Mouse (Mus musculus) limb, embryonic 11.5 days (tissue): ENCODE data around the gene Osbpl10. TPM values are rescaled to one million over a fixed set of nuclear protein-coding genes. Genes with fewer than 3 reads are reported as not detected.
A peak's percentile ranks its signal among the peaks of the same experiment; 100 is the strongest.
"Not testable (repeated sequence)": the region's sequence is repeated elsewhere in the genome, so short reads cannot be mapped to it uniquely, and the experiment has no call there.

Experiments
- ATAC-seq: fragments of 200-750 bp; cut with Nextera tagmentation; 2 replicates; pipeline ENCODE4 v1.8.0; 2017; ENCODE audit warnings: low read depth; ENCODE audit not compliant: insufficient number of reproducible peaks, low FRiP score, low TSS enrichment
- DNase-seq: peaks from one replicate; pipeline ENCODE4 v3.0.0-alpha.2; 2015; ENCODE audit warnings: low spot score
- H3K27ac ChIP-seq: fragments of 300-500 bp; sonication (generic); replicated peaks from 2 replicates; pipeline ENCODE4 v1.5.1; 2014; ENCODE audit warnings: low read depth, mild to moderate bottlenecking, low read length
- H3K27me3 ChIP-seq: fragments of 300-500 bp; sonication (generic); 2 replicates; pipeline ENCODE4 v1.6.1; 2014; ENCODE audit warnings: mild to moderate bottlenecking, low read length, mixed read lengths; ENCODE audit not compliant: control insufficient read depth, insufficient read depth
- H3K36me3 ChIP-seq: fragments of 300-500 bp; sonication (generic); 2 replicates; pipeline ENCODE4 v1.6.1; 2014; ENCODE audit warnings: mild to moderate bottlenecking, low read length, moderate library complexity, mixed read lengths; ENCODE audit not compliant: control insufficient read depth, insufficient read depth
- H3K4me1 ChIP-seq: fragments of 300-500 bp; sonication (generic); 2 replicates; pipeline ENCODE4 v1.6.1; 2014; ENCODE audit warnings: low read length, mixed read lengths; ENCODE audit not compliant: control insufficient read depth, insufficient read depth
- H3K4me2 ChIP-seq: fragments of 300-500 bp; sonication (generic); 2 replicates; pipeline ENCODE4 v1.6.1; 2014; ENCODE audit warnings: low read depth, mild to moderate bottlenecking, moderate library complexity; ENCODE audit not compliant: severe bottlenecking
- H3K4me3 ChIP-seq: fragments of 300-500 bp; sonication (generic); 2 replicates; pipeline ENCODE4 v1.5.1; 2014; ENCODE audit warnings: low read depth, low read length
- H3K9ac ChIP-seq: fragments of 300-500 bp; sonication (generic); 2 replicates; pipeline ENCODE4 v1.6.1; 2014; ENCODE audit warnings: mild to moderate bottlenecking, low read length
- H3K9me3 ChIP-seq: fragments of 300-500 bp; sonication (generic); 2 replicates; pipeline ENCODE4 v1.6.1; 2016; ENCODE audit warnings: low read length; ENCODE audit not compliant: control insufficient read depth
- WGBS: fragments of 180-500 bp; shearing (Covaris S2); extraction: QIAGEN DNeasy Blood & Tissue Kit; methylation state at CpG from one replicate; pipeline ENCODE4 v1.1.7; 2014; 5-methylcytosine and 5-hydroxymethylcytosine counted together
- polyA plus RNA-seq: library from polyadenylated mRNA; unstranded; fragments of >200 nt; fragmentation: Nextera tagmentation; extraction: Ambion mirVana; gene quantifications from 2 replicates; pipeline ENCODE4 v1.2.1, GENCODE M21; 2014

The Osbpl10 gene
- polyA plus RNA-seq, 1 experiment from 2014 or later = 1.3 TPM

GRCm38 (mm10) chr9:114966286-114966685 lies 12.1 kb upstream of the Osbpl10 start:
- not testable (repeated sequence) for DNase-seq, H3K4me3 ChIP-seq, H3K27ac ChIP-seq, H3K4me1 ChIP-seq, H3K27me3 ChIP-seq, H3K9me3 ChIP-seq, ATAC-seq, H3K4me2 ChIP-seq, H3K9ac ChIP-seq, H3K36me3 ChIP-seq
- WGBS = 84% methylated on average over 7 of the region's 7 CpGs

DNA sequence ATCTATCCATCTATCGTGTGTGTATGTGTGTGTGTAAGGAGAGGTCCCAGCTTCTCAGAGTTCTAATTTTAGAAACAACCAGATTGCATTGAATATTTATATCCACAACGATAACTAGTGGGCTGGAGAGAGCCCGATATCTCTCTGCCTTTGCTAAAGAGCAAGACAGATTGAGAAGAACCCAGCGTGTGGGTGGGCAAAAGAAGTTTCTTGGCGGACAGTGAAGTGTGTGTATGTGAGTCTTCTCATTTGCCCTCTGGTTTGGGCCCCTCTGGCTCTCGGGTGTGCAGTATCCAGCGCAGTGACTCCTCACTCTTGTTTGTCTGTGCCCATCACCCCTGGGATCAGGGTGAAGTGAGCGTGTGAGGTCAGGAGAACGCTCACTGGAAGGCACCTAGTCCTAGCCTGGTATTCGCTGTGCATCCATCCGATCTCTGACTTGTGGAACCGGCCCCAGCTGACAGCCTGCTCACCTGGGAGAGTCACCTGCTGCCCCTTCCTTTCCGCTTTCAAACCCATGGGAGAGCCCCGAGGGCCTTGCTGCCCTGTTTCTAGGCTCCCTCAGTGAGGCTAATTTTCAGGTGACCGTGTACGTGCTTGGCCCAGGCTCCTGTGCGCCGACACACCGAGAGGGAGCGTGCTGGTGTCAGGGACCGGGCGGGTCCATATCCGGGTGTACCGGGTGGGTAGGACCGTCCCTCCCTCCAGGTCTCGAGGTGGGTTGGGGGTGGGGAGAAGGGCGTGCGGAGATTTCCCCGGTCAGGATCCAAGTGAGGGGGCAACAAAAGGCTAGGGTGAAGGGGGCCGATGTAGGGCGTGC lies 698 bp upstream of the Osbpl10 start:
- Histone ChIP-seq H3K36me3 (no peaks in the 10 kb centered on the region), H3K9ac (peak overlapping the region; percentile 81), H3K4me3 (peak overlapping the region; percentile 67), H3K9me3 (no peaks in the 10 kb centered on the region), H3K27ac (no peak overlapping the region), H3K4me1 (peaks cover 3% of the 10 kb centered on the region; the same call in 1 of the 2 replicates), H3K27me3 (peaks cover 12% of the 10 kb centered on the region), H3K4me2 (peak overlapping the region; percentile 89)
- DNase-seq (no peak), ATAC-seq (peak; percentile 75)
- 8% methylated on average over 31 of the region's 31 CpGs for WGBS

- DNase-seq (no peak), ATAC-seq (no peak)
- H3K9ac ChIP-seq = no peak overlapping the region
- H3K4me1 ChIP-seq = peaks cover 3% of the 10 kb centered on the region; the same call in 1 of the 2 replicates
- no peak overlapping the region for H3K4me2 ChIP-seq
- no peaks in the 10 kb centered on the region for H3K9me3 ChIP-seq
- H3K27ac ChIP-seq = no peak overlapping the region
- peaks cover 12% of the 10 kb centered on the region for H3K27me3 ChIP-seq
- no peaks in the 10 kb centered on the region for H3K36me3 ChIP-seq
- H3K4me3 ChIP-seq = no peak overlapping the region
- 44% methylated on average over 6 of the region's 6 CpGs for WGBS
Measured at GRCm38 (mm10) chr9:114979969-114980368, 1.6 kb downstream of the Osbpl10 start.

DNA sequence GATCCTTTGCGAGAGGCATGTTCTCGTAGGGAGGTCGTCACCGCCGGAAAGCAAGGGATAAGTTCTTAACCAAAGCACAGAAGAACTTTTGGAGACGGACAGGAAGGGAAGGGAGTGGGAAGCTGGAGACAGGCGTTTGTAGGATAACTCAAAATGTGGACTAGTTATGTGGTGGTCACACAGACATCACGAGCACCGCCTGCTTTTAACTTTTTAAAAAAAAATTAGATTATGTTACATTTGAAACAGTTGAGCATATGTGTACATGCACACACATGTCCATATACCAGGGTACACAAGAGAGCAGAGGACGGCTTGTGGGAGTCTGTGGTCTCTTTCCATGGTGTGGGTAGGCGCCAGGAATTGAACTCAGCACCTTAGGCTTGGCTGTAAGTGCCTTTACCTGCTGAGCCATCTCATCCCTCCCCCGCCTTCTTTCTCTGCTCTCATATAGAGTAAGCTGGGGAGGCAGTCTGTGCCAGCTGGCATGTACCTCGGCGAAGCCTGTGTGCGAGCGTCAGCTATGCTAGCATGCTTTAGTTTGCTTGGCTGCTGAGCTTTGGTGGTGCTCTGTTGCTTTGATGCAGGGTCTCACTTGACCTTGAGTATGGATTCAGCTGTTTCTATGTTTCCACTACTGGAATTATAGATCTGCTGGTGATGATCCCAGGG lies 4.5 kb downstream of the Osbpl10 start, which contains the start of gene Rps27rt:
Gene Rps27rt, minus strand, starts transcription at position 51 of the 672 bp plus-strand sequence.
- H3K36me3 ChIP-seq = no peaks in the 10 kb centered on the region
- no peak for ATAC-seq
- peaks cover 8% of the 10 kb centered on the region for H3K27me3 ChIP-seq
- no peak for DNase-seq
- no peak within 1 kb of the TSS for H3K4me3 ChIP-seq
- no peak within 1 kb of the TSS for H3K4me2 ChIP-seq
- WGBS = 93% methylated on average over 16 of the region's 16 CpGs
- peaks cover under 1% of the 10 kb centered on the region; the same call in 1 of the 2 replicates for H3K4me1 ChIP-seq
- 0 out of 2 replicates have a peak, but pooled peaks cover 2% of the 10 kb centered on the region for H3K9me3 ChIP-seq
- H3K27ac ChIP-seq = no peak within 1 kb of the TSS
- H3K9ac ChIP-seq = no peak within 1 kb of the TSS

DNA sequence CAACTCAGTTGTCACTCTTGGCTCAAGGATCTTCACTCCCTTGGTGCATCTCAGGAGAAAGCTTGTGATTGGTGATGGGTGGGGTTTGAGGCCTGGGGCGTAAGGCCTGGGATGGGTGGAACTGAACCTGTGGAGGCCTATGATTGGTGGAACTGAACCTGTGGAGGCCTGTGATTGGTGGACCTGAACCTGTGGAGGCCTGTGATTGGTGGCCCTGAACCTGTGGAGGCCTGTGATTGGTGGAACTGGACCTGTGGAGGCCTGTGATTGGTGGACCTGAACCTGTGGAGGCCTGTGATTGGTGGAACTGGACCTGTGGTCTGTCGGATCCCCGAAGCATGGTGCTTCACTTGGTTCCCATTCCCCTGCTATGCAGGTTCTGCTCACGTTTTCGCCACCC lies 7.4 kb downstream of the Osbpl10 start:
- H3K27ac ChIP-seq = no peak overlapping the region
- H3K4me3 ChIP-seq = no peak overlapping the region
- WGBS = 83% methylated on average over 5 of the region's 5 CpGs
- DNase-seq = no peak
- no peak overlapping the region for H3K9ac ChIP-seq
- no peaks in the 10 kb centered on the region for H3K27me3 ChIP-seq
- 0 out of 2 replicates have a peak, but pooled peaks cover 2% of the 10 kb centered on the region for H3K9me3 ChIP-seq
- no peaks in the 10 kb centered on the region for H3K36me3 ChIP-seq
- no peak for ATAC-seq
- no peak overlapping the region for H3K4me2 ChIP-seq
- H3K4me1 ChIP-seq = no peaks in the 10 kb centered on the region

- Histone ChIP-seq H3K27ac (no peak overlapping the region), H3K27me3 (no peaks in the 10 kb centered on the region), H3K4me1 (no peaks in the 10 kb centered on the region), H3K4me3 (no peak overlapping the region), H3K9ac (no peak overlapping the region), H3K9me3 (0 out of 2 replicates have a peak, but pooled peaks cover 2% of the 10 kb centered on the region), H3K4me2 (no peak overlapping the region), H3K36me3 (no peaks in the 10 kb centered on the region)
- 89% methylated on average over 5 of the region's 5 CpGs for WGBS
- ATAC-seq (no peak), DNase-seq (no peak)
Measured at GRCm38 (mm10) chr9:114986361-114986760, 8.0 kb downstream of the Osbpl10 start.

DNA sequence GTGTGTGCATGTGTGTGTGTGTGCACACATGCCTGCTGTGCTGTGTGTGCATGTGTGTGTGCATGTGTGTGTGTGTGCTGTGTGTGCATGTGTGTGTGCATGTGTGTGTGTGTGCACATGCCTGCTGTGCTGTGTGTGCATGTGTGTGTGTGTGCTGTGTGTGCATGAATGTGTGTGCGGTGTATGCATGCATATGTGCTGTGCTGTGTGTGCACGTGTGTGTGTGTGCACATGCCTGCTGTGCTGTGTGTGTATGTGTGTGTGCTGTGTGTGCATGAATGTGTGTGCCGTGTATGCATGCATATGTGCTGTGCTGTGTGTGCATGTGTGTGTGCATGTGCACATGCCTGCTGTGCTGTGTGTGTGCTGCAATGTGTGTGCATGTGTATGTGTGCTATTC lies 9.7 kb downstream of the Osbpl10 start:
- Histone ChIP-seq H3K9me3 (peaks cover 2% of the 10 kb centered on the region; the same call in 1 of the 2 replicates), H3K4me2 (no peak overlapping the region), H3K27ac (no peak overlapping the region), H3K27me3 (no peaks in the 10 kb centered on the region), H3K9ac (no peak overlapping the region), H3K36me3 (no peaks in the 10 kb centered on the region), H3K4me3 (no peak overlapping the region), H3K4me1 (no peaks in the 10 kb centered on the region)
- ATAC-seq = no peak
- 94% methylated on average over 3 of the region's 3 CpGs for WGBS
- no peak for DNase-seq

- Histone ChIP-seq H3K4me2 (no peak overlapping the region), H3K4me1 (no peaks in the 10 kb centered on the region), H3K9ac (no peak overlapping the region), H3K9me3 (peaks cover 2% of the 10 kb centered on the region; the same call in 1 of the 2 replicates), H3K27me3 (no peaks in the 10 kb centered on the region), H3K36me3 (no peaks in the 10 kb centered on the region), H3K4me3 (no peak overlapping the region), H3K27ac (no peak overlapping the region)
- DNase-seq (no peak), ATAC-seq (no peak)
- WGBS = 85% methylated on average over 6 of the region's 6 CpGs
Measured at GRCm38 (mm10) chr9:114988610-114989327, 10.4 kb downstream of the Osbpl10 start.
